Mouse (Mus musculus): Measurements from ENCODE around the gene Arhgap23.

GRCm38 (mm10) chr11:97537580-97538089 lies 122.3 kb downstream of the Arhgap23 start:
- TF ChIP-seq POLR2A (IDR thresholded peaks at IDR 0.05; ENCODE audit: borderline replicate concordance, insufficient read depth, low read length) = peak; percentile 44; the same call in 1 of the 2 replicates
- TF ChIP-seq CTCF (IDR thresholded peaks at IDR 0.05; ENCODE audit: borderline replicate concordance, insufficient read depth, low read depth, low read length) = no peak

Measured in cerebellum, adult 2 months (tissue).